Mouse (Mus musculus) cortical plate, adult 2 months (tissue): Measurements from ENCODE around the gene Myt1.

Experiments used
- CTCF ChIP-seq: fragments of 200-500 bp; IDR thresholded peaks from 2 replicates; pipeline ENCODE4 v1.5.1; 2011; ENCODE audit warnings: mild to moderate bottlenecking, control low read depth, low read length; ENCODE audit not compliant: insufficient read depth; ENCODE audit errors: extremely low read depth
- POLR2A ChIP-seq: fragments of 200-500 bp; IDR thresholded peaks from 2 replicates; pipeline ENCODE4 v1.6.1; 2011; ENCODE audit warnings: mild to moderate bottlenecking, low read length, control low read depth; ENCODE audit not compliant: insufficient read depth; ENCODE audit errors: extremely low read depth

GRCm38 (mm10) chr2:181764600-181764999, 1.5 kb downstream of the Myt1 start:
- TF ChIP-seq CTCF (no peak), POLR2A (no peak)
